Mouse (Mus musculus) right cerebral cortex, postnatal 14 days (tissue): Measurements from ENCODE around the gene Zfand4.
A peak's percentile ranks its signal among the peaks of the same experiment; 100 is the strongest.
"Not testable (repeated sequence)": the region's sequence is repeated elsewhere in the genome, so short reads cannot be mapped to it uniquely, and the experiment has no call there.

Source experiments
- DNase-seq: peaks from one replicate; pipeline ENCODE4 v3.0.0; 2022

The Zfand4 gene

DNA sequence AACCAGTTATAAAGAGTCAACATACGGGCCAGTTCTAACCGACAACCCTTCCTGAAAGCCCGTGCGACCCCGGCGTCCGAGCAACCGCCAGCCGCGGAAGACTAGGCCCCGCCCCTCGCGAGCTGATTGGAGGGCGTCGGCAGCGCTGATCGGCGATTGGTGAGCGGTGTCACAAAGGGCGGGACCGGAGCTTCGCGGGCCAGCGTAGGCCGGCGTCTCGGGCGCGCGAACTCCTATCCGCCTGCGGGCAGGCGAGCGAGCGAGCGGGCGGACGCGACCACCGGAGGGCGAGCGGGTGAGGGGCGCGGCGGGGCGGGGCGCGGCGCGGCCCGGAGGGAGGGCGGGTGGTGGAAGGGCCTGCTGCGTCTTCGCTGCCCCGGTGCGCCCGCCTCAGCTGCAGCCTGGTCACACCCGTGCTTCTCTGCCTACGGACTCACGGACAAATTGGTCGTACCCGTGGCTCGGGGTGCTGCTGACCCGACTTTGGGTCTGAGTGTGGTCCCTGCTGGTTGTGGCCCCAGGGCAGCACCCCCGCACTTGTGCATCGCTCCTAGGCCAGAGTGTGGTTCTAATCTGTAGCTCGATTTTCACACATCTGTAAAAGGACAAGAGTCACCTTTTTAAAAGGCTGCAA, at the start of gene Zfand4:
Gene Zfand4, plus strand, starts transcription at position 205 of the 634 bp plus-strand sequence.
- DNase-seq: peak; percentile 92

DNA sequence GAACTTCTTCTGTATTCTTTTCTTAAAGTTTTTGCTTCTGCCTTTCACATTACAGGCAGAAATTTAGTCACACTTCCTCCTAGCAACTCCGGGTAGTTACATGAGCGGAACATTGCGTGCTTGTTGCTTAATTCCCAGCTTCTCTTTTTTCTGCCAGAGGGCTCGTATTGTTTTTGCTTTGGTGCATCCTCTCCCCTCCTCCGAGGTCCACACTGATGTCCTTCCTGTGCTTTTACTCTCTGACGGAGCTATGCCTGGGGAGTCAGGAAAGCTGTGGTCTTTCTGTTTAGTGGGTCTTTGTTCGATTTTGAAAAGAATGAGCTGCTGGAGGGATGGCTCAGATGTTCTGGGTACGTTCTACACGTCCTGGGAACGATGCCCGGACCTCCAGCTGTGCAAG, 36.3 kb upstream of the Zfand4 start:
- no peak for DNase-seq

DNA sequence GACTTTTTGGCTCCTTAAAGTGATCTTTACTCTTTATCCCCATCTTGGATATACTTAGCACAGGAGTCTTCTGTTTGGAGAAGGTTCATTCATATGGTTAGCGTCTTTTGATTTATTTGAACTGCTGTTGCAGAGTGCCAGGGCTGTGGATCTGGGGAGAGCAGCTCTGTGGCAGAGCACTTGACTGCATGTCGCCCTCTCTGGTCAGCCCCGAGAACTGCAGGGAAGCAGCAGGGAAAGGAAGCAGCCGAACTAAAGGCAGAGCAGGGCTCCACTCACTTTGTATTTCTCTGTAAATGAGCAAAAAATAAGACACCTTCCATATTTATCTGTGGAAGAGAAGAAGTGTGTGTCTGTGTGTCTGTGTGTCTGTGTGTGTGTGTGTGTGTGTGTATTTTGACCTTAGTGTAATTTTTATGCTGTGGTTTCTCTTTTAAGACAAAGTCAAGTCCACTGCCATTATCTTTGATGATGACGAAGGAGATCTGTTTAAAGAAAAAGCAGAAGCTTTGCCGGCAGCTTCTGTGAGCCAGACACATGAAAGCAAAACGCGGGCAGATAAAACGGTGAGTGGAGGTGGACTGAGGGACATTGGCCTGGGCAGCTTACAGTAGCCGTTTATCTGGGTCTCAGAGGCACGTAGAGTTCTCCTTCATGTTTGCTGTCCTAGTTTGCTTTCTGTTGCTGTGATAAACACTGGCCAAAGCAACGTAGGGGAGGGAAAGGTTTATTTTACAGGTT, 35.1 kb upstream of the Zfand4 start:
- DNase-seq: peak; percentile 76

DNA sequence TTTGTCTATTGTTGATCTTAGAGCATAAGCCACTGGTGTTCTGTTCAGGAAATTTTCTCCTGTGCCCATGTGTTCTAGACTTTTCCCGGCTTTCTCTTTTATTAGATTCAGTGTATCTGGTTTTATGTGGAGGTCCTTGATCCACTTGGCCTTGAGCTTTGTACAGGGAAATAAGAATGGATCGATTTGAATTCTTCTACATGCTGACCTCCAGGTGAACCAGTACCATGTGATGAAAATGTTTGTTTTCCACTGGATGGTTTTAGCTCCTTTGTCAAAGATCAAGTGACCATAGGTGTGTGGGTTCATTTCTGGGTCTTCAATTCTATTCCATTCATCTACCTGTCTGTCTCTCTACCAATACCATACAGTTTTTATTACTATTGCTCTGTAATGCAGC, 29.2 kb upstream of the Zfand4 start:
- DNase-seq: not testable (repeated sequence)

DNA sequence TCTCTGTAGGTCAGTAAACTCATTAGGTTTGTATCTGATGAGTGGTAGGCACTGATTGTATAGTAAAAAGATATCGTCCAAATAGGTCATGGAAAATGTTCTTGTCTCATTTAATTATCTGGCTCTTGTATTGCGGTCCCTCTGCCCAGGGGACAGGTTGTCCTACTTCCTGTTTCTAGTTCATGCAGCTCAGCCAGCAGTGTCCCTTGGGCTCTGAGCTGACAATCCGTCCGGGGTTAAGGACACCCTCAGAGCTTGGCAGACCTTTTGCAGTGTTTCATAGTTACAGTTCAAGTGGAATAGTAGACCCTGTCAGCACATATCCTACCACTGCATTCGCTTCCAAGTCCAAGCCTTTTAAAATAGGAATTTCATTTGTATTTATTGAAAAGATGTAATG, 28.7 kb upstream of the Zfand4 start:
- no peak for DNase-seq

DNA sequence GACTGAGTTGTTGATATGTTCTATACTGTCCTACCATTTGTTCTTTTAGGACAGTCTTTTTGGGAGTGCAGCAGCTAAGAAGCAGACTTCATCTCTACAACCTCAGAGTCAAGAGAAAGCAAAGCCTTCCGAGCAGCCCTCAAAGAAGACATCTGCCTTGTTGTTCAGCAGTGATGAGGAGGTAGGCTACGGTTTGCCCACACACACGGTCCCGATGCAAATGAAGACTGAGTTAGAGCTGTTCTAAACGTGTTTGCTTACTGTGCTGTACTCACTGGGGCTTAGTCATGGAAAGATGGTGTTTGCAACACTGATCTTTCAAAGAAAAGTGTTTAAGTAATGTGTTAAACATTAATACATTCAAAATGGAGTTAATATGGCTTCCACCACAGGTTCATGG, 25.9 kb upstream of the Zfand4 start:
- DNase-seq: no peak

DNA sequence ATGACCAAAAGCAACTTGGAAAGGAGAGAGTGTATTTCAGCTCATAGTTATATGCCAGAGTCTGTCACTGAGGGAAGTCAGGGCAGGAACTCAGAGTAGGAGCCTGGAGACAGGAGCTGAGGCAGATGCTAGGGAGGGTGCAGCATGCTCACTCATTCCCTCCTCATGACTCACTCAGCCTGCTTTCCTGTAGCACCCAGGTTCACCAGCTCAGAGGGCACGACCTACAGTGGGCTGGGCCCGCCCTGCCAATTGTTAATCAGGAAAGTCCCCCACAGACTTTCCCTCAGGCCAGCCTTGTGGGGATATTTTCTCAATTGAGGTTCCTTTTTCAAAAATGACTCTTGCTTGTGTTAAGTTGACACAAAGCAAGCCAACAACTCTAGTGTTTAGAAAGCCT, 23.7 kb upstream of the Zfand4 start:
- no peak for DNase-seq

DNA sequence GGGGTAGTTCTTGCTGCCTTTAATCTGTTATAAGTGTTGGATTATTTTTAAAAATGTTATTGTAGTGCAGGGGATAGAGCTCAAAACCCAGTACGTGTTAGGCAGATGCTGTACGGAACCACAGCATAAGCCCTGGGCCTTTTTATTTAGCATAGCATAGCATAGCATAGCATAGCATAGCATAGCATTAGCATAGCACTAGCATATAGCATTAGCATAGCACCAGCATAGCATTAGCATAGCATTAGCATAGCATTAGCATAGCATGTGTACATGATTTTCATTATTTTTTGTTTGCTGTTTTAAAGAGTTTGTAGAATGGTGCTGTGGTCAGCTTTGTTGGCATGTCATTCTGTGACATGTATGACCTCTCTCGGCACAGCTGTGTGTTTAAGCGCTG, 4.4 kb upstream of the Zfand4 start:
- DNase-seq: no peak

DNA sequence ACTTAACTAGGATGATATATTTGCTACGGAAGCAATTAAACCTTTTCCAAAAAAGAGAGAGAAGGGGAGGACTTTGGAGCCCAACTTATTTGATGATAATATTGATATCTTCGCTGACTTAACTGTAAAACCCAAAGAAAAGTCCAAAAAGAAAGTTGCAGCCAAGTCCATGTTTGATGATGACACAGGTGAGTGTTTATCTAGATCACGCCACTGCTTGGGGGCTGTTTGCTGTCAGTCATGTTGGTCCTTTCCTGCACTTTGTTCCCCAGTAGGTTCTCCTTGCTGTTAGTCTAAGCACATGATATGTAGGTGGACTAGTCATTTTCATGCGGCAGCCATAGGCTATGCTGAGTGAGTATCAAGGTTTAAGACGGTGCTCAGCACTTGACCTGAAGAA, 3.5 kb upstream of the Zfand4 start:
- no peak for DNase-seq

DNA sequence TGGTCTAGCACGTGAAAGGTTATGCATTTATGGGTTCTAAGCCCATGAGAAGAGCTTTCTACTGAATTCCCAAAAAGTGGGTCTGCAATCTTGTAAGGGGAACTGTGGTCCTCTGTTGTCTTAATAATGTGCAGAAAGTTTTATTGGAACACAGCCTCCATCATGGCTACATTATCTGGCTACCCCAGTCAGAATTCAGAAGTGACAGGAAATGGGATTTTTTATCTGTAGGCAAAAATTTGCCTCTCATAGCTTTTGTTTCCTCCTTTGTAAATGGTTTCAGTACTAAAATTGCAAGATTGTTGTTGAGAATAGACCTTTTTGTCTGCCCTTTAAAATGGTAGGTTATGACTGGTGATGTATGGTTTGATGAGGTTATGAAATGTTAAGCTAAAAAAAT, 1.2 kb upstream of the Zfand4 start:
- DNase-seq: no peak

DNA sequence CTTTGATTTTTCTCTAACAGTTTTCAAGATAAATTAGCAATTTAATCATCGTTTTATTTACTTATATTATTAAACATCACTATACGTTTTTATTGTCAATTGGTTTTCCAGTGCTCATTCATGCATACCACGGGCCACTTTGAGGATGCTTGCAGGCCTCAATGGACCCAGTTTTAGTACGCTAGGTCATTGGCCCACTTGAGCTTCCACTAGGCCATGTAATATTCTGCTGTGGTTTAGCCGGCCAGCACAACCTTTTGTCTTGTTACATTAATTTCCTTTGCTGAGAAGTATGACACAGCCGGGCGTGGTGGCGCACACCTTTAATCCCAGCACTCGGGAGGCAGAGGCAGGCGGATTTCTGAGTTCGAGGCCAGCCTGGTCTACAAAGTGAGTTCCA, 814 bp downstream of the Zfand4 start:
- DNase-seq: no peak

DNA sequence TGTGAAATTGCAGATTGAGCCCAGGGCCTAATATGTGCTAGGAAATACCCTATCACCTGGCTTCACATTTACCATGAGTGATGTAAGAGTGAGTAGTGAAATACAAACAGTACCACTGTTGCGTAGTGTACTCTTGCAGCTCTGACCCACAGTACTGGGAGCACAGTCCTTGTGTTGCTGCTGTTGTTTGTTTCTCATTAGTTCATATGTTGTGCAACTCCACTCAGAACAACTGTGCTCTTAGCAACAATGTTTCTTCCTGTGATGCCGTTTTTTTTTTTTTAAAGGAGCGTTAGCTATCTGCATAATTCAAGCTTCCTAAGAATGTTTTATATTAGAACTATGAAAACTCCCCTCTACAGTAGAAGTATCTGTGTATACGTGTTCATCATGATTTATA, 1.6 kb downstream of the Zfand4 start:
- no peak for DNase-seq

DNA sequence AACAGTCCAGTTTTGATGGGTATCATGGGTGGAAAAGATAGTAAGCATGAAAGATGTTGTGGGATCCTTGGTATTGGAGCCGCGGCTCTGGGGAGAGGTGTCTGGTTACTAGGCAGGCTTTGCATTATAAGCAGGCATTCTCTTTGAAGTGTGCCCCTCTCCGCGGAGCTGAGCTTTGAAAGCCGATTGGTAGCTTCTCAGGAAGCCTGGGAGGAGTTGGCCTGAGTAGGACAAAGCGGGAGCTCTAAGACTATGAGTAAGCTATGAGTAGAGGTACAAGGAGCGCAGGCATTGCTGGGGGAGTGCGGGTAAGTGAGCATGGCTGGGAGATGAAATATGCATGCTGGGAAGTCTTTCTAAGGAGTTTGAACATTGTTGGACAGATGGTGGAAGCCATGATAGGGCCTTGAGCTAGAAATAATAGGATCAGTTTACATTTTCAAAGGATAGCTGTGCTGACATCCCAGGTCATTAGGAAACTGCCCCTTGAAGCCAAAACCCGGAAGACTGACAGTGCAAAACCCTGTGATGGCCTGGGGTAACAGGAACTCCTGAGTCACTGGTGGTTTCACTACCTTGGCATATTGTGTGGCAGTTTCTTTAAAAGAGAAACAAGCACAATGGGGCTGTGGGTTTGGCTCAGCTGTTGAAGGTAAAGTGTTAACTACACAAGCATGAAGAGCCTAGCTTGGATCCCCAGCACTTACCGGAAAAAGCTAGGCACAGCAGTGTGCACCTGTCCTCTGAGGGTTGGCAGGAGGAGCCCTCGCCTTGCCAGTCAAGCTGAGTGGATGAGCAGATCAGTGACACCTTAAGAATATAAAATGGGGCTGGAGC, 2.5 kb downstream of the Zfand4 start:
- DNase-seq: peak; percentile 10

DNA sequence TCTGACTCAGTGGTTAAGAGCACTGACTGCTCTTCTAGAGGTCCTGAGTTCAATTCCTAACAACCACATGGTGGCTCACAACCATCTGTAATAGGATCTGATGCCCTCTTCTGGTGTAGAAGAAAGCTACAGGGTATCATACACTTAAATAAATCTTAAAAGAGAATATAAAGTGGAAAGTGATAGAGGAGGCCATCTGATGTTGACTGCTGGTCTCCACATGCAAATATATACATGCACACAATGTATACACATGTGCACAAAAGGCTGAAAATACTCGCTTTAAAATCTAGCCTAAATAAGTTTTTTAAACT, 3.0 kb downstream of the Zfand4 start:
- no peak for DNase-seq

DNA sequence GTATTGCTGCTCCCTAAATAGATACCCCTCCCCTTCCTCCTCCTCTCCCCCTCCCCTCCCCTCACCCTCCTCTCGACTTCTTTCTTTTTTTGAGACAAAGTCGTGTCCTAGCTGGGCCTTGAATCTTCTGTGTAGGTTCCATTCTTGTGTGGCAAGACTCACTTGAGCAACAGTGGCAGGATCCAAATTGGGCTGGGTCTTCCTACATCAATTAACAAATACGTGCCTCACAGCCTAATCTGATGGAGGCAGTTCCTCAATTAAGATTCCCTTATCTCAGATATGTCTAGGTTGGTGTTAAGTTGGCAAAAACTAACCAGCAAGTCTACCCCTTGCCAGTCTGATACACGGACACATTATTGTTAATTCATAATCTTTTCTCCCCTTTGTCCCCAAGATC, 11.7 kb downstream of the Zfand4 start:
- DNase-seq: no peak

DNA sequence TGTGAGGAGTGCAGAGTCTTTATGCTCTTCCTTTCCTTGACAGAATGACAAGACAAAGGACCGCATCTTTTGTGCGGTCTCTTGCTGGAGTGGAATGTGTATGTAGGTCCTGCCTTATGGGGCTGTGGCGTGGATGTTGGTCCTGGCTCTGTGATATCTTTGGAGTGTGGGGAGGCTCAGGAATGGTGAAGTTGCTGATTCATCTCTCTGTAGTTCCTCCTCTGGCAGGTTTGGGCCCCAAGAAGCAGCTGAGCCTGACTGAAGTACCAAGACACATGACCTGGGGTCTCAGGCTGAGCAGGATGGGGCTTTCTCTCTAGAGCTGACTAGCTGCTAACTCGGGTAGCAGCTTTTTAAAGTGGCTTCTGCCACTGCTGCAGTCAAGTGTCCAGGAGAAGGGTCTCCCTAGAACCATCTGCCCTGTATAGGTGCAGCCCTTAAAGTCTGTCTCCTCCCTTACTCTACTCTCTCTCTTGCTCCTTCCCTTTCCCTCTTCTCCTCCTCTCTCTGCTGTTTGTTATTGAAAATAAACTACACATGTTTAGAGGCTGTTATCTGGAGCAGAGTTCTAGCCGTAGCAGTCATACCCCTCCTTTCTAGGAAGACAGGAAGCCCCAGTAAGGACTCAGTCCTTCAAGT, 14.8 kb downstream of the Zfand4 start:
- DNase-seq: no peak

DNA sequence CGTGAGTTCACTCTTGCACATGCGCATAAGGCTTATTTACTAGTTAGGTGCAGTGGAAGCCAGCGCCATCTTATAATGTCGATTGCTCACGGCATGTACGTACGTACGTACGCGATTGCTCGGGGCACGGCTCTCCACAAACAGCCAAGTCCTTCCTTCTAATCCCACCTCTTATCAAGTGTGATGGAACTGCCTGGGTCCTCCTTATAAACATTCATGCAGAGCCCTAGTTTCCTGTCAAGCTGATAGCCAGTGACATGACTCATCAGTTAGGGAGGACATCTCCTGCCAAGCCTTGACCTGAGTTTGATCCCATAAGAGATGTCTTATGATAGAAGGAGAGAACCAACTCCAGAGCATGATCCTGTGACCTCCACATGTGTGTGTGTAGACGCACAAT, 17.0 kb downstream of the Zfand4 start:
- no peak for DNase-seq

DNA sequence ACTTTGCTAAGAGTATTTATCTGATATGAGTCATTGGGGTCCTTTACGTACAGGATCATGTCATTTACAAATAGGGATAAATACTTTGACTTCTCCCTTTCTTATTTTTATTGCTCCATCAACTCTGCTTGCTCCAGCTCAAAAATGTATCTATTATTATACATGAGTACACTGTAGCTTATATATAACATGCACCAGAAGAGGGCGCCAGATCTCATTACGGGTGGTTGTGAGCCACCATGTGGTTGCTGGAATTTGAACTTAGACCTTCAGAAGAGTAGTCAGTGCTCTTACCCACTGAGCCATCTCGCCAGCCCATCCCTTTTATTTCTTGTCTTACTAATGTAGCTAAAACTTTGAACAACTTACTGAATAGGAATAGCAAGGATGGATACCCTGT, 18.5 kb downstream of the Zfand4 start:
- peak; percentile 13 for DNase-seq

DNA sequence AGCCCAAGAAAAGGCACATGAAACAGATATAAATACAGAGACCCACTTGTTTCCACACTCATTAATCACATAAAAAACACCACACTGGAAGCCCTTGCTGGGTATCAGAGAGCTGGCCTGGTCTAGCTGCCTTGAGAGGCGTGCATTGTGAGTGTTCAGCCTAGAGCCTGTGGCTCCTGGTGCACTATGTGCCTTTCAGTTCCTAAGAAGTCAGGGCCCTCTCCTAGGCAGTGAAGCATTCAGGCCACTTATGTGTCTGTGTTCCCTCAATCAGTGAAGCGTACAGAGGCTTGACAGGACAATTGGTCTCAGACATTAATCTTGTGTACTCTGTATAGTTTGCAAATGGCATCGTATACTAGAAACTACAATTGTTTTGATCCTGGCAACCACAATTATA, 19.3 kb downstream of the Zfand4 start:
- no peak for DNase-seq

DNA sequence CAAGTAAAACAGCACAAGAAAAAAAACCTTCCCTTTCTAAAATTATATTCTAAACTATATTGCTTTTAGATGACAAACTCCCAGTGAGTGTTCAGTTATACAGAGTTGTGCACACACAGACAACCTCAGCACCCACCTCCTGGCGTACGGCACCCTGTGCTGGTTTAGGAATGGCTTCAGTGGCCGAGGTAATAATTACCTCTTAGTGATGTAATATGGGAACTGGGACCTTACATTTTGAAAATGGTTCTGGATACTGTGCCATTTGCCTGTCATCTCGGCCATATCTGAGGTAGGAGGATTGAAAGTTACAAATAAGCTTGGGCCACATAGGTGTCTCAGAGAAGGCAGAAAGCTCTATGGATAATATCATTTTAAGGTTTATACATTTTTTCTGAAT, 22.3 kb downstream of the Zfand4 start:
- DNase-seq: no peak

DNA sequence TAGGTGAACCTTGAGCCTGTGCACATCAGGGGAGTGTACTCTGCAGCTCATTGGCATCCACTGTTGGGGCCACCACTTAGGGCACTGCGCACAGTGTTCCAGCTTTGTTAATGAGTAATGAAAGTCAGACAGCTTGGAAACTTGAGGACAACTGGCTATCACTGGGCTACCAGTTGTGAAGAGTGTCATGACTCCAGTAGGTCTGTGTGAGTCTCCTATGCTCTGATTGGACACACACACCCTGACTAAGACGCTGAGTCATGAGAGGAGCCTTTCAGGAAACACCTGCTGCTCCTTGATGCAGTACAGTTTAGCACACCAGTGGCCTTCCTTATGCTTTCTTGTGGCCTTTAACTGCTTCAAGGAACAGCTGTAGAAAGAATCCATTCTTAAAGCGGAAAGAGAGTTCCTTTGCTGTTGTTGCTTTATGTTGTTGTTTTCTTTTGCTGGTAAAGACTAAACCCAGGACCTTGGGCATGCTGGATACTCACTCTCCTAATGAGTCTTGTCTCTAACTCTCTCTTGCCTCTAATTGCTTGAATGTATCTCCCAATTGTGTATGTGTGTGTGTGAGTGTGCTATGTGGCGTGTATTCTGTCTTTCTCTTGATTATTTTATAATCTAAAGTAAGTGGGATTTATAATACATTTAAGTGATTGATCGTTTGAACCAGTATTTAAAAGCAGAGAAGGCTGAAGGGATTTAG, 23.0 kb downstream of the Zfand4 start:
- DNase-seq: no peak

DNA sequence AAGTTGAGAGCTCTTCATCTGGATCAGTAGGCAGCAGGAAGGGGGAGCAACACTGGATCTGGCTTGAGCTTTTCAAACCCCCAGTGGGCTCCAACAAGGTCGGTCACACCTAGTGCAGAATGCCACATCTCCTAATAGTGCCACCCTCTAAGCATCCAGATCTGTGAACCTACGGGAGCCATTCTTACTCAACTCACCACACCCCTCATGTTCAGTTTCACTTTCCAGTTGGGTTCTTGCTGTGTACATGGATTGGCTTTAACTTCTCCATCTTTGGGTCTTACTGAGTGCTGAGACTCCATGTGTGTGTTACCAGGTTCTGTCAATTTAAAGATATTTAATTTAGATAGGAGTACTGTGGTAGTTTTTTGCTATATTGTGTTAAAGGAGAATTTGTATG, 47.4 kb downstream of the Zfand4 start:
- DNase-seq: no peak

DNA sequence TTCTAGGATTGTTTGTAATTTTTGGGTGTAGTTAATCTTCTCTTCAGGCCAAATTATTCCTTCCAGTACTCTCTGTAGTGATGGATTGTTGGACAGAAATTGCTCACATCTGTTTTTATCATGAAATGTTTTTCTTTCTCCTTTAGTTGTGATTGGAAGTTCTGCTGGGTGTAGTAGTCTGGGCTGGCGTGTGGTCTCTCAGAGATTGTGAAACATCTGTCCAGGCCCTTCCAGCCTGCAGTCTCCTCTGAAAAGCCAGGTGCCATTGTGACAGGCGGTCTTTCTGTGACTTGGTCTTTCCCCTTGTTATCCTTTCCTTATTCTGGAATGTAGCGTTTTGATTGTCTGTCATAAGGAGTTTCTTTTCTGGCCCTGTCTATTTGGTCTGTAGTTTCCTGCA, 55.2 kb downstream of the Zfand4 start:
- DNase-seq: no peak
